Mouse (Mus musculus): Measurements from ENCODE around the gene Tbcd.

DNA sequence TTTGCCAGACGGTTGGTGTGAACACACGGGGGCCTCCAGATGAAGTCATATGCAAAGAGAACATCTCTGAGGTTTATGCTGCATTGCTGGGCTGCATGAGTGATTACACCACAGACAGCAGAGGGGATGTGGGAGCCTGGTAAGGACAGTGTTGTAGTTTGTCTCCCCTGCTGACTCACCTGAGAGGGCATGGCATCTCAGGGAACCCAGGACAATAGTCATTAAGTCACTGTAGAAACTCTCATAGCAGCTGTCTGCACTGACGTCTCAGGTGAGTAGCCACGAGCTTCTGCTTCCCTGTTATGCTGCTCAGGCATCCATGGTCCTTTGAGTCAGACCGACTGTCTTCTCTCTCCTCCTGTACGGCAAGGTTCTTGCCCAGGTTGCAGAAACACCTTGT is 145.5 kb downstream of the Tbcd start:
- TF ChIP-seq CTCF (IDR thresholded peaks at IDR 0.05; ENCODE audit: borderline replicate concordance, insufficient read depth, low read depth, low read length) (no peak), POLR2A (IDR thresholded peaks at IDR 0.05; ENCODE audit: borderline replicate concordance, insufficient read depth, low read length) (no peak)

Data from cerebellum, adult 2 months (tissue).